Mouse (Mus musculus) ES-Bruce4 (cell line): ENCODE measurements around the gene Kcnk4.

Source experiments
- CTCF ChIP-seq: IDR thresholded peaks from one replicate; pipeline ENCODE4 v1.8.1; 2011; ENCODE audit warnings: low read depth, low read length
- EP300 ChIP-seq: IDR thresholded peaks from 2 replicates; pipeline ENCODE4 v1.6.1; 2011; ENCODE audit warnings: low read depth, low read length; ENCODE audit not compliant: insufficient read depth
- POLR2A ChIP-seq: IDR thresholded peaks from one replicate; pipeline ENCODE4 v1.8.1; 2011; ENCODE audit warnings: low read length; ENCODE audit not compliant: insufficient read depth

DNA sequence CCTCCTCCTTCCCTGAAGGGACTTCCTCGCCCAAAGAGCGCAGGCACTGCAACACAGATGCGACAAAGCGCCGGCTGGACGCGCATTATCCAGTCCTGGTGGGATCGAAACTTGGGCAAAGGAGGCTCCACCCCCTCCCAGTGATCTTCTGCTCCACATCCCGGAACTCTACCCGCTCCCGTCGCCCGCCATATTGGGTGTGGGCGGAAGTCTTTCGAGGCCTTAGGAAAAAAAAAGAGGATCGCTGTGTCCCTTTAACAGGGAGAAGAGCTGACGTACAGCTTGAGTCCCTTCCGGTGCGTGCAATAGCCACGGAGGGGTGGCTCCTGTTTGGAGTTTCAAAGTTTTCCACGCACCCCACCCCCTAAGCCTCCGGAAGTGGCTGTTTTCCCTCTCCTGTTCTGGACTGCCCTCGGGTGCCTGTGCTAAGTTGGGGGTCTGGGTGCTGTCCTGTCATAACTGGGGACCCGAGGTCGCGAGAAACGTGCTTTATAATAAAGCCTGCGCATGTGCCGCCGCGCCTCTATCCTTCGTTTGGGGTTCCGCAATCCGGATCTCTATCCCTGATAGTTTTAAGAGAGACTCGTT is 17.2 kb upstream of the Kcnk4 start:
- no peak for TF ChIP-seq CTCF
- no peak for TF ChIP-seq EP300
- TF ChIP-seq POLR2A, result peak; percentile 49
